Mouse (Mus musculus) c-Kit-positive CD71-negative TER-119-negative erythroid progenitor cells, embryonic 14.5 days (primary cell): Measurements from ENCODE around the gene Nppc.

ENCODE experiments used
- DNase-seq: peaks from one replicate; pipeline ENCODE4 v3.0.0-alpha.2; 2013; ENCODE audit warnings: low read depth

Nppc gene

GRCm38 (mm10) chr1:86652675-86653074, 17.7 kb downstream of the Nppc start:
- DNase-seq: no peak

GRCm38 (mm10) chr1:86650272-86650671, 20.1 kb downstream of the Nppc start:
- DNase-seq: peak; percentile 48

GRCm38 (mm10) chr1:86647517-86647916, 22.9 kb downstream of the Nppc start:
- no peak for DNase-seq

GRCm38 (mm10) chr1:86643101-86643809, 27.1 kb downstream of the Nppc start:
- peak; percentile 38 for DNase-seq

GRCm38 (mm10) chr1:86634751-86635359, 35.5 kb downstream of the Nppc start:
- DNase-seq: no peak

- DNase-seq: no peak
Observed at GRCm38 (mm10) chr1:86633840-86634750, 36.3 kb downstream of the Nppc start.

GRCm38 (mm10) chr1:86633434-86633833, 36.9 kb downstream of the Nppc start:
- DNase-seq: no peak

- no peak for DNase-seq
Observed at GRCm38 (mm10) chr1:86632732-86633380, 37.5 kb downstream of the Nppc start.

GRCm38 (mm10) chr1:86630527-86630926, 39.8 kb downstream of the Nppc start:
- no peak for DNase-seq

GRCm38 (mm10) chr1:86629936-86630335, 40.4 kb downstream of the Nppc start:
- no peak for DNase-seq

- no peak for DNase-seq
Observed at GRCm38 (mm10) chr1:86628270-86628669, 42.1 kb downstream of the Nppc start.

GRCm38 (mm10) chr1:86623001-86624000, 47.1 kb downstream of the Nppc start:
- DNase-seq: no peak

- DNase-seq: no peak
Observed at GRCm38 (mm10) chr1:86622296-86622695, 48.1 kb downstream of the Nppc start.

- DNase-seq: peak; percentile 80
Observed at GRCm38 (mm10) chr1:86618454-86619125, 51.8 kb downstream of the Nppc start.
